Mouse (Mus musculus): ENCODE results near the gene Usp7.
A peak's percentile ranks its signal among the peaks of the same experiment; 100 is the strongest.

Usp7 gene

DNA sequence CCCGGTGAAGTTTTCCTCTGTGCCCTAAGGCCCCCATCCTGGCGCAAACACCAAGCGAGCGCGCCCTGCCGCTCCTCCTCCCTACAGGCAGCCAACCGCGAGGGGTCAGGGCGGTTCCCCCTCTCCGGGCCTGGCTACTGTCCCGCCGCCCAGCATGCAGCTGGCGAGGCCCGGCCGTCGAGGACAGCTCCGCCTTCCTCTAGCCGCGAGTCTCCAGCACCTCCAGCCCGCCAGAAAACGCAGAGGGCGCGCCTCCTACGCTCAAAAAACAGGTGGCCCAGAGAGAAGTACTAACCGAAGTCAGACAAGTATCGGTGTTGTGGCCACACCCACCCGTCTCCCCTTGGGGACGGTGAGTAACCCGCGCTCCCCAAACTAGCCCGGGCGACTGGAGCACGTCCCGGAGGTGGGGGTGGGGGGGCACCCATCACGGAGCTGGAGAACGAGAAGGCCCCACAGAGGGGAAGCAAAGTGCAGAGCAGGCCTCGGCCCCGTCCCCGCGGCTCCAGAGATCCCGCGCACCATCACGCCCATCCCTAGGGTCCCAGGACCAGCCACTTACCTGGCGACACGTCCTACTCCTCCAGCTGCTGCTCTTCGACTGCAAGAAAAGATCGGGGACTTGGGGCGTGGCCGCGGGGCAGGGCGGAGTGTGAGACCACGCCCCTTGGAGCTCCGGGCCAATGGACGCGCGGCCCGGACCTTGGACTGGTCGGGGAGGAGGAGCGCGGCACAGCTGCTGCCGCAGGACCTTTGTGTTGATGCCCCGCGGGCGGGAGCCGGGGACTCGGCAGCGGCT lies 120.4 kb downstream of the Usp7 start, which contains the start of gene Carhsp1:
TSS of gene Carhsp1 (minus strand) at position 605 of the 799 bp plus-strand sequence.
- peak; percentile 97 for DNase-seq

DNA sequence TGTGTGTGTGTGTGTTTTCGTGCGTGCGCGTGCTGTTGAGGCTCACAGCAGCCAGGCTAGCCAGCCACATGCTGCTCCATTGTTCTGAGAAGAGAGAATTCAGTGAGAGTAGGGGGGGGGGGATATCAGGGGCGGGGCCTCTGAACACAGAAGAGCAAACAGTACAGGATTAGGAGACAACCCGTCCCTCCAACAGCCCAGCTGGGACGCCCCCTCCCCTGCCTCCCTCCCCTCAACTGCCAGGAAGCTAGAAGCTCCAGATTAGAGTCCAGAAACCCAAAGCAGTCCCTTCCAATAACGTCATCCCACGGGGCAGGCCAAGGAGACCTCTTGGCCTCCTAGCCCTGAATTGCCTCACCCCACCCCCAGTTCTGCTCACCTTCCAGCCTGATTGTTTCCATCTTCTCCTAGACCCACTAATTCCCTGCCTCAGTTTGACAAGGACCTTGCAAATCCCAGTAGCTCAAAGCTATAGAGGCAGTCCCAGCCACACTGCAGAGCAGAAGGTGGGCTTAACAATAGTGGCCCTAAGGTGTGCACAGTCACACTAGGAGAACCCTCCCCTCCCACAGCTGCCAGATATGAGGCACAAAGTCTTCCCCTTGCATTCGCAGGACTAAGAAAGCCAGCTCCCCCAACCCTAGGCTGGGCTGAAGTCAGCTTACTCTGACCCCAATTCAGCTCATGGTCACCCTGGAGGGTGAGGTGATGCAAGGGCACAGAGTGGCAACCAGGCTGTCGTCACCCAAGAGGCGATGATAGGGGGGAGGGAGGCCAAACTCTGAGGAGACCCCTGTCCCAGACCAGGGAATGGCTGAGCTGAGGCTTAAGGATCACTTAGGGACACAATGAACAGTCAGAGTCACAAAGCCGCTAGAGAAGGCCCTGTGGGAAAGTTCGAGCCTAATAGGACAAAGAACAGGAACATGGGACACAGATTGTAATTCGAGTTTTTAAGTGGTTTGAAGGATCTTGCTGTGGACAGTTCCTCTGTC lies 121.8 kb downstream of the Usp7 start:
- no peak for DNase-seq

DNA sequence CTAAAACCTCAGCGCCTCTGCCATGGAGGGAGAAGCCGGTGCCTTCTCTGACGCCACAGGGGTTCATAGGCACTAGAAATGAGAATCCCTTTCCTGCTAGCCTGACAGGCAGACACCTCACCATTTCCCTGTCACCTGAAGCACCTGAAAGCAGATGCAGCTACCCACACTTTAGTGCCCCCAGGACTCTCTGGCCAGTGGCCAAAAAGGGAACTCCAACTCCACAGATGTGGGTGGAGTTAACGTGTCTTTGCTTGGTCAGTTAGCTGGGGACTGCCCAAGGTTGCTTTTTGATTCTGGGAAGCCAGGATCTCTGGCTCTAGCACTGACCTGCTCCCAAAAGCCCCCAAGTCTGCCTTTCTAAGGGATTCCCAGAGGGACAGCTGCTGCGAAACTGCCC lies 122.7 kb downstream of the Usp7 start:
- DNase-seq: no peak

DNA sequence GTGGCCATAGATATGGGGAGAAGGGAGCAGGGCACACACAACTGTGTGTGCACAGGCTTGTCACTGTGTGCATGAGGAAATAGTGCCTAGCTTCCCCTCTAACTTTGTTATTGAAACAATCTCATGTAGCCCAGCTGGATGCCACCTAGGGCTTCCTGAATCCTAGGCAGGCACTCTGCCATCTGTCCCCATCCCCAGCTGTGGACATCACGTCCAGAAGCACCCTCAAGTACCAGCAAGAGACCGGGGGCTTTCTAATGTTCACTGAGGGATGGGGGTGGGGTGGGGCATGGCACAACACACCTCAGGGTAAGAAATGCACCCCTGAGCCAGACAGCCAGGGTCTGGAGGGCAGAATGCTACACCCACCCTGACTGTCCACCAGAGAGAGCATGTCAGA lies 123.7 kb downstream of the Usp7 start:
- no peak for DNase-seq

DNA sequence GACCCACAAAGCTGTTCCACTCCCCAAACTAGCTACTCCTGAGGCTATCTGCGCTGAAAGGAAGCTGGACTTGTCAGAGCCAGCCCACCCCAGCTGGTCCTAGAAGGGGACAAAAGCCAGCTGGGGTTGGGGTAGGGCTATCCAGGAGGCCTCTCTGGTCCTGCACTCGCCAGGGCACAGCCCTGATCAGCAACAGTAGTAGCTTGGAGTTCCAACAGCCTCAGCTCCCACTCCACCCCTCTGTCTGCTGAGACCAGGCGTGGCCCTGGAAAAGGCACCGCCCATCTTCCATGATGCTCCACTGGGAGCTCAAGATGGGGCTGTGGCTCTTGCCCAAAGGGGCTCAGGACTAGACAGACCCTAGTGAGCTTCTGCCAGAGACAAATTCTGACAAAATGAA lies 124.3 kb downstream of the Usp7 start:
- DNase-seq: no peak

DNA sequence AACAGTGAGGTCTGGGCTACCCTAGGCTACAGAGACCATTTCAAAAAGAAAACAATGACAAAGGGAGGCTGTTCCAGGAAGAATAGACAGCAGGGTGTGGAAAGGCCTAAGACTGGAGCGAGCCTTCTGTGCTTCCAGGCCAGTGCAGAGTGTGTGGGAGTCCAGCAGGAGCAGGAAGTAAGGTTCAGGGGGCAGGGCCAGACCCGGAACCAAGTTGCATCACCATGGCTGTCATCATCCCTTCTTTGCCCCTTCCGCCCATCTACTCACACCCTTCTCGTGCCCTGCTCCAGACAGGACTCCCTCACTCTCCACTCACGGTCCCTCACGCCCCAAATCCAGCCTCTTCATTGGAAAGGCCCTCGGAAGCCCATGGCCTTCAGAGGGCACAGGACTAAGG lies 124.8 kb downstream of the Usp7 start:
- peak; percentile 52 for DNase-seq

DNA sequence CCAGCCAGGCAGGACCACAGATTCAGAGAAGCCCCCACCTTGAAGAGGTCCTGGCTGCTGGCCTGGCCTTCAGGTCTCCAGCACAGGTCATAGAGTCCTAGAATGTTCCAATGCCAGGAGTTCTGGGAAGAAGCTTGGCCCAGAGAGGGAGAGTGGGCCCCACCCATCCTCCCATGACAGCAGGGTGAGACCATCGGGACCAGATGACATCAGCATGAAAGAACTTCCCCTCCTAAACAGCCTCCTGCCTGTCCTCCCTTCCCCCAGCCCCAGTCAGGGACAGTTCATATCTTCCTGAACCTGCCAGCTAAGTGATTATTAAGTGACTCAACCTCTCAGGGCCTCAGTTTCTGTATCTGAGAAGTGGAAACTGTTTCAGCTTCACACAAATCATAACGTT lies 125.7 kb downstream of the Usp7 start:
- DNase-seq: peak; percentile 65

DNA sequence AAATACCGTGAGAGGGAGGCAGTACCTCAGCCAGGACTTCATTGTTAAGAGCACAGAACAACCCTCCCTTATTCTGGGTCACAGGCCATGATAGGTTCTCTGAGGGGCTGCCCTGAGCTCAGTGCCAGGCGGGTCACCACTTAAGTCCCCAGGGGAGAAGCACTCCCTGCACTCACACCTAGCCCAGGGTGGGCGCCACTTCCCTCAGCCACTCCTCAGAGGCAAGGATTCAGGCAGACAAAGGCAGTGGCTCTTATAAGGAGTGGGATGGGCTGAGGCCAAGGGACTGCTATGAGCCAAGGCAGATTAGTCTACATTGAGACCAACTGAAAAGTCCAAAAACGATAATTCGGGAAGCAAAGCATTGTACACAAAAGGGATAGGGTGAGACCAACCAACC lies 126.7 kb downstream of the Usp7 start:
- DNase-seq: no peak

DNA sequence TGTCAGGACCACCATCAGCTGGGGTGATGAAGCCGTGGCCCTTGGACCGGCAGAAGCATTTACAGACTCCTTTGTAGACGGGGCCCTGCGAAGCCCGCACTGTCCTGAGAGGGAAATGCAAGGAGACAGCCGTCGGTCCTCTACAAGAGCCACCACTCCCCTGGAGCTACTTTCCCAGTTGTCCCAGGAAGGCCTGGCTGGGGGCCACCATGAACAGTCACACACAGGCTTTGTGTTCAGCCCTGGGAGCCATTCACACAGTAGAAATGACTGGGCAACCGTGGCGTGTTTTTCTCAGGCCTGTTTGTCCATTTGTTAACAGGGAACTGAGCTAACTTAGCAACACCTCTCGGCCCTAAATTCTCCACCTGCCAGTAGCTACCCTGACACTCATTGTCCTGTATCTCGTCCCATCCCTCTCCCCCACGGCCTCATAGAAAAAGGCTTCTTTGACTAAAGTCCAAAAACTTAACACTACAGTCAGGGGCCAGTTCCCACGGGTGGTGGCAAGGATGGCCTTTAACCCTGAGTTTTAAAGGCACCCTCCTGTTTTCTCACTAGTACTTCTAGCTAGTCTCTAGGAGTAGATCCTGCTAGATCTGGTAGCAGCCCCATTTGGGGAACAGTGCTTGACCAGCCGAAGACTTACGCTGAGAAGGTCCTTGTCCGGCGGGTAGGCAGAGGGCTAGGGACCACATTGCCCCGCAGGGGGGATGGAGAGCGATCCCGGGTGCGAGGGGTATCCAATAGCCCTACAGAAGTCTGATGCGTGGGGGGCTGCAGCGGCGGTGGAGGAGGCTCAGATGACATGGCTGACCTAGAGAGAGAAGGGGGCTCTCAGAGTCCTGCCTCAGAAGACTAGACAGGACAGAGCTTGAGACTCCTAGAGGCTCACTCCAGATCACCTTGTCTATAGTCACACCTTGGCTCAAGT lies 128.2 kb downstream of the Usp7 start:
- DNase-seq: no peak

DNA sequence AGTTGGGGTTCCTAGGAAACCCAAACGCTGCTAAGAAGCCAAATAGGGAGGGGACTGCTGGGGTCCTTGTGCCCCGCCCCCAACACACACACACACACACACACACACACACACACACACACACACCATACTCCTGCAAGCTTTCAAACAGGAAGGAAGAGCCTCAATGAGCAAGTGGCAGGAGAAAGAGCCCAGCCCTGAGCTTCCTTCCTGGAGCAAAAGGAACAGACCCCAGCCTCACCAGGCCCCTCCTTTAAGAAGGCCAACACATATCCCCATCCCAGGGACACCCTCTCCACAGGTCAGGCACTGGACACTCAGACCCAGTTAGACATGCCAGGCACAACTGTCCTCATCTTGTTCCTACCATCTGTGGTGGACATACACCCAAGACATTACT lies 129.1 kb downstream of the Usp7 start:
- DNase-seq: peak; percentile 49

DNA sequence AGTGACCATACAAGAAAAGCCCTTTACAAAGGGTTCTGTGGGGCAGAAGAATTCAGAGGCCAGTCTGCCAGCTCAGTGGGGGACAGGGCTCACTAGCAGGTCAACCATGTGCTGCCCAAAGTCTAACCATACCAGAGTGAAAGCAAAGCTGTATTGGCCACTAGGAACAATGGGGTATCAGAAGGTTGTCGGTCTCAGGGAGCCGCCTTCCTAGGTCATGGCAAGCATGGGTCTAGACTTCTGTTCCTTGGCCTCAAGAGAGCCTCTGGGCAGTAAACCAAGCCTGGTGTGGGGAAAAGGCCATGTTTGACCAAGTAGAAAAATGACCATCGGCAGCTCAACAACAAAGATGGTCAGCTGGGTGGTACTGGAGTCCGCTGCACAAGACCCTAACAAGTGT lies 133.3 kb downstream of the Usp7 start:
- peak; percentile 58 for DNase-seq

DNA sequence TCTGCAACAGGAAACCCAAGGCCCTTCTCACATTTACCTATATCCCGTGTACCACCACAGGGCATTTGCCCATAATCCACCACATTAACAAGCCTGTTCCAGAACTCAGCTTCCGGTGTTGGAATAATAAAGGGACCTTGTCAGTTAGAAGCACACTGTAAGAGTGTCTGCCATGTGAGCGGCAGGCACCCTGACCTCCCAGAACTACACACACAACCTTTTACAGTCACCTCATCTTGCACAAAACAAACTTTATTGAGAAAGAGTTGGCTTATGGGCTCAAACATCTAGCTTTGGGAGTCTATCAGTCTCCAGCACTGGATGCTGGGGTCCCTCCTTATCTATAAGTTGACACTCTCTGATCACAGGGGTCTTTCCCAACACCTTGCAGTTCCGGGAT lies 133.8 kb downstream of the Usp7 start:
- no peak for DNase-seq

DNA sequence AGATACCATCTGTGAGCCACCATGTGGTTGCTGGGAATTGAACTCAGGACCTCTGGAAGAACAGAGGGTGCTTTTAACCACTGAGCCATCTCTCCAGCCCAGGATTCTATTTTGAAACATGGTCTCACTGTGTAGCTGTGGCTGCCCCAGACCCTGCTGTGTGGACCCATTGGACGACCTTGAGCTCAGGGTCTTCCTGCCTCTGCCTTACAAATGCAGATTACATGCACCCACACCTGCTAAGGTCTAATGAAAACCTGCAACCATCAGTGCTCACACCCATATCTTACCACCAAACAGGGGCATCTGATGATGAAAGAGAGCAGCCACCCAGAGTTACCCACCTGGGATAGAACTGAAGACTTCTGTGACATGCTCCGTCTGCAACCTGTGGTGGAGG lies 135.9 kb downstream of the Usp7 start:
- no peak for DNase-seq

DNA sequence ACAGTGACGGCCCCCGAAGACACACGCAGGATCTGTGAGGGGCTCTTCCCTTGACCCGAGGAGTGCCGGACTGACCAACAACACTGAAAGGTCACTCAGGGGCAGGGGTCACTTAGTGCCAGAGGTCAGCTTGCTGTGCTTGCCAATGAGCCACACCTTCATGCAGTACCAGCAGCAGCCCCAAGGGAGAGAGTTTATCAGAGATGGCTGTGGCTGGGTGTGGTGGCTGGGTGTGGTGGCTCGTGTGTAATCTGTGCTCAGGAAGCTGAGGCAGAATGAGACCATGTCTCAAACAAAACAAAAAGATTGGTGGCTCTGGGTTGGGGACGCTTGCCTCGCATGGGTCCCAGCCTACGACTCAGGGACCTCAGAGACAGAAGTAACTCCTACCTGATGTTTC lies 136.5 kb downstream of the Usp7 start:
- no peak for DNase-seq

DNA sequence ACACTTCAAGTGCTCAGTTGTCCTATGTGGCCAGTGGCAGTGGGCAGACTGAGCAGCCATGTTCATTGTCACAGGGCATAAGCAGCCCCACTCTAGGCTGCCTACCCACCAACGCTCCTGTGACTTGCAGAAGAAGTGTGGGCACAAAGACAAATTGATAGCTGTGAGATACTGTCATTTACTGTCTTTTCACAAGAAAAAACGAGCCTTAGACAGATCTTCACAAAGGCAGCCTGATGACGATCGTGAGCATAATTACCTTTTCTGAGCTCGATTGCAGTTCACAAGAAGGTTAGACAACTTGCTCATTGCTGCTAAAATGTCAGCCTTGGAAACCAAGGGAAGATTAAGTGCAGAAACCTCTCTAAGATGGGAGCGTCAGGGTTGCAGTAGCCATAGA lies 137.0 kb downstream of the Usp7 start:
- no peak for DNase-seq

DNA sequence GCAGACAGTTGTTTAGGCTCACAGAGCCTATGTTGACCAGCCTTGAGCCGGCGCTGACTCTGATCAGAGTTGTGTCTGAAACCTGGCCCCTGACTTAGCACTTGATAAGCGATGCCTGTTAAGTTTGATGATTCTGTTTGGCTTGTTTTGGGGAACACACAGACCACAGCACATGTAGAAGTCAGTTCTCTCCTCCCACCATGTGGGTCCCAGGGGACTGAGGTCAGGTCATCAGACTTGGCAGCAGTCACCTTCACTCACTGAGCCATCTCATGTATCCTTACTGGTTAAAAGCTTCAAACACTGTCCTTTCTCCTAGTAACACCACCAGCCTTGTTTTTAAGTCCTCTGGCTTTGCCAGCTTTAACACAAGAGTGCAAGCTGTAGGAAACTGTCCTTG lies 142.1 kb downstream of the Usp7 start:
- no peak for DNase-seq

DNA sequence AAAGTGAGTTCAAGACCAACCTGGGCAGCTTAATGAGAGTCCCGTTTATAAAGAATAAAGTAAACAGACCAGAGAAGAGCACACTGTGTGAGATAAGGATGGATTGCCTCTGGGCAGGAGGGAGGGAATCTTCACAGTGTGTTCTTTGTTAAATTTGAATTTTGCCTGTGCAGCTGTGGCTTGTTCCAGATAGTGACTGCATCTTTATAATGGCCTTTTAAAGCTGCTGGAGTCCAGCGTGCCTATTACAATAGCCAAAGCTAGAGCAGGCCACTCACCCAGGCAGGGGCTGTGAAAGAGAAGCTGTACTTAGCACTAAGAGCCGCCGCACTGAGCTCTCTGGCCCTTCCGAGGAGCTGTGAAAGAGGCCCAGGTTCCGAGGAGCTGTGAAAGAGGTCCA lies 146.6 kb downstream of the Usp7 start:
- no peak for DNase-seq

DNA sequence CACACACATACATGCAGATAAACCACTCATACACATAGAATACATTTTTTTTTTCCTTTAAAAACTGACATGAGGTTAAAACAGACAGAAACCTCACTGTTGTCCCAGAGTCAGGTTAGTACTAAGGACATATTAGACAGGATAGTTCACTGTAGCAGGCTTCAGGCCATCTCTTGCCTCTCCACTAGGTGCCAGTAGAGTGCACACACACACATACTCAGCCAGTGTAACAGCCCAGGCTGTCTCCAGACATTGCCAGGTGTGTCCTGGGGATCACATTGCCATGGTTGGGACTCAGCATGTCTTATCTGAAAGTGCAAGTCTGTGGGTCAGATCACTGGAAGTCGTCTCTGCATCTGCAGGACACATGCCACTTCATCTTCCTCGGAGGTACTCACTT lies 148.3 kb downstream of the Usp7 start:
- peak; percentile 65 for DNase-seq
